ENCODE assay signal across 24 mouse cellular contexts in genomic region chr4:122829339-122829738, GRCm38 (mm10). TPM values are rescaled to one million over a fixed set of nuclear protein-coding genes. Genes with fewer than 3 reads are reported as not detected.
DNase-seq lines count a peak whose midpoint lies in the region; ATAC-seq and TF ChIP-seq lines count a peak whose summit lies in the region.
"Had no signal": no experiment of that assay in that cellular context is flagged by ENCODE, and none has a peak within 500 bp of the region (broad histone marks: within the 10 kb centered on the region; RNA-seq: fewer than 3 reads in every experiment).

No protein-coding gene starts in this region.

- no peaks in the 10 kb centered on the region for H3K36me3 ChIP-seq in testis, adult 2 months (ENCODE audit: control insufficient read depth, insufficient read depth, low read length)
- H3K36me3 ChIP-seq in intestine, embryonic 16.5 days (ENCODE audit: control insufficient read depth, insufficient read depth, low read length), result no peaks in the 10 kb centered on the region
- H3K36me3 ChIP-seq: embryonic facial prominence, embryonic 12.5 days; embryonic facial prominence, embryonic 15.5 days; hindbrain, embryonic 10.5 days; hindbrain, embryonic 13.5 days had no signal

- peaks cover 4% of the 10 kb centered on the region for H3K4me1 ChIP-seq in testis, adult 2 months (ENCODE audit: control insufficient read depth, insufficient read depth, low read length)
- H3K4me1 ChIP-seq in intestine, embryonic 16.5 days (ENCODE audit: control insufficient read depth, insufficient read depth, low read length), result 0 out of 2 replicates have a peak, but pooled peaks cover 2% of the 10 kb centered on the region
- H3K4me1 ChIP-seq: embryonic facial prominence, embryonic 12.5 days; embryonic facial prominence, embryonic 15.5 days had no signal

- H3K4me2 ChIP-seq in intestine, embryonic 16.5 days (ENCODE audit: low read depth, low read length), result no peak overlapping the region
- H3K4me2 ChIP-seq: embryonic facial prominence, embryonic 12.5 days; embryonic facial prominence, embryonic 15.5 days; forebrain, embryonic 13.5 days; heart, embryonic 11.5 days; hindbrain, embryonic 13.5 days had no signal

- peak; percentile 54 for ATAC-seq in activated CD4-positive, CD25-positive, alpha-beta regulatory T cell, adult 4 months
- peak; percentile 65 for ATAC-seq in intestine, embryonic 16.5 days
- ATAC-seq: forebrain, embryonic 13.5 days; forebrain, embryonic 16.5 days; hindbrain, embryonic 16.5 days; Patski had no signal

- H3K27ac ChIP-seq in testis, adult 2 months (ENCODE audit: control insufficient read depth, insufficient read depth, low read depth, low read length), result 0 out of 2 replicates have a peak overlapping the region, but pooled peaks have one; percentile 17
- H3K27ac ChIP-seq in intestine, embryonic 16.5 days (ENCODE audit: low read length), result no peak overlapping the region
- H3K27ac ChIP-seq: embryonic facial prominence, embryonic 12.5 days; embryonic facial prominence, embryonic 15.5 days; forebrain, embryonic 13.5 days; gastrocnemius, adult 2 months; hindbrain, embryonic 10.5 days; hindbrain, embryonic 13.5 days had no signal

- no peak for TF ChIP-seq POLR2A in testis, adult 2 months (IDR thresholded peaks at IDR 0.05; ENCODE audit: control insufficient read depth, low read depth, low read length)

- no peak overlapping the region for H3K9ac ChIP-seq in intestine, embryonic 16.5 days (ENCODE audit: low read depth, low read length)
- H3K9ac ChIP-seq: embryonic facial prominence, embryonic 12.5 days; embryonic facial prominence, embryonic 15.5 days; forebrain, embryonic 13.5 days; hindbrain, embryonic 13.5 days had no signal

- WGBS in intestine, embryonic 16.5 days, result 75% methylated on average over 6 of the region's 6 CpGs

- H3K4me3 ChIP-seq in testis, adult 2 months (ENCODE audit: control insufficient read depth, low read depth, low read length), result no peak overlapping the region
- H3K4me3 ChIP-seq in intestine, embryonic 16.5 days (ENCODE audit: low read length), result no peak overlapping the region
- H3K4me3 ChIP-seq: embryonic facial prominence, embryonic 12.5 days; embryonic facial prominence, embryonic 15.5 days; forebrain, embryonic 13.5 days; gastrocnemius, adult 2 months; hindbrain, embryonic 10.5 days; hindbrain, embryonic 13.5 days had no signal

- H3K9me3 ChIP-seq in intestine, embryonic 16.5 days (ENCODE audit: control insufficient read depth, low read length), result no peaks in the 10 kb centered on the region
- H3K9me3 ChIP-seq: embryonic facial prominence, embryonic 12.5 days; embryonic facial prominence, embryonic 15.5 days; forebrain, embryonic 13.5 days; hindbrain, embryonic 10.5 days; hindbrain, embryonic 13.5 days had no signal

- TF ChIP-seq CTCF in testis, adult 2 months (IDR thresholded peaks at IDR 0.05; ENCODE audit: control insufficient read depth, insufficient read depth, insufficient replicate concordance, low read depth, low read length), result no peak

- DNase-seq in testis, postnatal 14 days (ENCODE audit: low spot score), result no peak
- no peak for DNase-seq in liver
- no peak for DNase-seq in layer of hippocampus, adult 8-10 months (ENCODE audit: low spot score in 2 of 2)
- DNase-seq in heart, postnatal 4 days, result no peak
- DNase-seq: adrenal gland, adult 2 months; adrenal gland, postnatal 14 days; cerebellum, adult 11 months; cerebellum, adult 2 months; cerebellum, adult 9-11 months; cerebellum, postnatal 25 days; gastrocnemius, adult 2 months; gastrocnemius, postnatal 14 days had no signal

- H3K27me3 ChIP-seq in testis, adult 2 months (ENCODE audit: control insufficient read depth, insufficient read depth, low read length), result no peaks in the 10 kb centered on the region
- no peaks in the 10 kb centered on the region for H3K27me3 ChIP-seq in intestine, embryonic 16.5 days (replicated peaks; ENCODE audit: control insufficient read depth, insufficient read depth, low read length)
- H3K27me3 ChIP-seq: embryonic facial prominence, embryonic 12.5 days; embryonic facial prominence, embryonic 15.5 days; forebrain, embryonic 13.5 days; hindbrain, embryonic 13.5 days had no signal

RNA-seq across cellular contexts. Expression of gene Ppt1, which starts 6.7 kb away (rescaled TPM):
- 84.2 and 122 TPM in 2 replicates for polyA plus RNA-seq in testis, adult 2 months (2012; rRNA removed)
- 100 to 1,000 TPM; 104 to 109 TPM for polyA plus RNA-seq in activated CD4-positive, CD25-positive, alpha-beta regulatory T cell, adult 4 months (2017; shearing (Covaris generic))
- 79.3 and 81.0 TPM in 2 replicates for polyA plus RNA-seq in intestine, embryonic 16.5 days (2015; fragmentation: Nextera tagmentation; extraction: Ambion mirVana)
- total RNA-seq in layer of hippocampus, adult 8-10 months (2022), result 100 to 1,000 TPM in 3 of 4 experiments, 10 to 100 TPM in 1; 91.5 to 118 (median 113) TPM
- total RNA-seq in heart, postnatal 4 days (2021), result 10 to 100 TPM; 35.5 to 36.4 TPM

RNA-seq across cellular contexts. Expression of gene Cap1, which starts 56.5 kb away (rescaled TPM):
- polyA plus RNA-seq in testis, adult 2 months (2012; rRNA removed), result 47.0 and 62.4 TPM in 2 replicates
- polyA plus RNA-seq in activated CD4-positive, CD25-positive, alpha-beta regulatory T cell, adult 4 months (2017; shearing (Covaris generic)), result 100 to 1,000 TPM; 373 to 385 TPM
- polyA plus RNA-seq in intestine, embryonic 16.5 days (2015; fragmentation: Nextera tagmentation; extraction: Ambion mirVana), result 86.4 and 91.1 TPM in 2 replicates
- 100 to 1,000 TPM; 280 to 333 (median 312) TPM for total RNA-seq in layer of hippocampus, adult 8-10 months (2022)
- total RNA-seq in heart, postnatal 4 days (2021), result 10 to 100 TPM; 88.9 to 90.8 TPM
